Mouse (Mus musculus) stomach, embryonic 16.5 days (tissue): Measurements from ENCODE around the gene Vmn1r171. TPM values are rescaled to one million over a fixed set of nuclear protein-coding genes. Genes with fewer than 3 reads are reported as not detected.
"Not testable (repeated sequence)": the region's sequence is repeated elsewhere in the genome, so short reads cannot be mapped to it uniquely, and the experiment has no call there.

Experiments used
- ATAC-seq: fragments of 200-750 bp; cut with Nextera tagmentation; 2 replicates; pipeline ENCODE4 v1.8.0; 2017; ENCODE audit warnings: moderate number of reproducible peaks, moderate TSS enrichment; ENCODE audit not compliant: insufficient read depth, low FRiP score
- H3K27ac ChIP-seq: fragments of 300-500 bp; sonication (generic); 2 replicates; pipeline ENCODE4 v1.5.1; 2014; ENCODE audit warnings: low read length
- H3K27me3 ChIP-seq: fragments of 300-500 bp; sonication (generic); 2 replicates; pipeline ENCODE4 v1.6.1; 2014; ENCODE audit warnings: low read length, control low read depth, mixed read lengths; ENCODE audit not compliant: control insufficient read depth, insufficient read depth
- H3K36me3 ChIP-seq: fragments of 300-500 bp; sonication (generic); 2 replicates; pipeline ENCODE4 v1.6.1; 2014; ENCODE audit warnings: low read length; ENCODE audit not compliant: control insufficient read depth, insufficient read depth
- H3K4me1 ChIP-seq: fragments of 300-500 bp; sonication (generic); 2 replicates; pipeline ENCODE4 v1.6.1; 2014; ENCODE audit warnings: low read length, control low read depth, mixed read lengths; ENCODE audit not compliant: control insufficient read depth, insufficient read depth
- H3K4me2 ChIP-seq: fragments of 300-500 bp; sonication (generic); 2 replicates; pipeline ENCODE4 v1.6.1; 2014; ENCODE audit warnings: low read depth, low read length, mixed read lengths
- H3K4me3 ChIP-seq: fragments of 300-500 bp; sonication (generic); replicated peaks from 2 replicates; pipeline ENCODE4 v1.5.1; 2014; ENCODE audit warnings: mild to moderate bottlenecking, low read length
- H3K9ac ChIP-seq: fragments of 300-500 bp; sonication (generic); 2 replicates; pipeline ENCODE4 v1.6.1; 2014; ENCODE audit warnings: low read length
- H3K9me3 ChIP-seq: fragments of 300-500 bp; sonication (generic); replicated peaks from 2 replicates; pipeline ENCODE4 v1.6.1; 2016; ENCODE audit warnings: low read length, control low read depth; ENCODE audit not compliant: control insufficient read depth
- WGBS: fragments of 180-500 bp; shearing (Covaris S2); extraction: QIAGEN DNeasy Blood & Tissue Kit; methylation state at CpG from one replicate; pipeline ENCODE4 v1.1.7; 2014; 5-methylcytosine and 5-hydroxymethylcytosine counted together
- polyA plus RNA-seq: library from polyadenylated mRNA; unstranded; fragments of >200 nt; fragmentation: Nextera tagmentation; extraction: Ambion mirVana; gene quantifications from 2 replicates; pipeline ENCODE4 v1.2.1, GENCODE M21; 2015

The Vmn1r171 gene
- polyA plus RNA-seq: not detected in 2 replicates

GRCm38 (mm10) chr7:23630422-23630821 lies at the start of gene Vmn1r171:
Gene Vmn1r171 (plus strand): TSS chr7:23630722.
- Histone ChIP-seq H3K9me3 (no peaks in the 10 kb centered on the region), H3K27ac (no peak within 1 kb of the TSS)
- ATAC-seq: no peak

GRCm38 (mm10) chr7:23605875-23606274 lies 24.6 kb upstream of the Vmn1r171 start, which contains the start of gene Vmn1r170:
Gene Vmn1r170 (plus strand): TSS chr7:23606175.
- not testable (repeated sequence) for H3K4me1 ChIP-seq, H3K27ac ChIP-seq, H3K27me3 ChIP-seq, H3K36me3 ChIP-seq, H3K4me2 ChIP-seq, H3K9ac ChIP-seq, H3K9me3 ChIP-seq, H3K4me3 ChIP-seq, ATAC-seq
- 29% methylated on average over 1 of the region's 1 CpGs for WGBS

More at GRCm38 (mm10) chr7:23630422-23630821, at the start of gene Vmn1r171:
- Histone ChIP-seq H3K27me3 (no peaks in the 10 kb centered on the region), H3K4me1 (no peaks in the 10 kb centered on the region), H3K4me3 (no peak within 1 kb of the TSS), H3K4me2 (no peak within 1 kb of the TSS), H3K9ac (no peak within 1 kb of the TSS), H3K36me3 (no peaks in the 10 kb centered on the region)

GRCm38 (mm10) chr7:23658016-23658415 lies 27.5 kb downstream of the Vmn1r171 start, which contains the start of gene Vmn1r172:
Gene Vmn1r172 (plus strand): TSS chr7:23658316.
- no peaks in the 10 kb centered on the region for H3K4me1 ChIP-seq
- 71% methylated on average over 2 of the region's 2 CpGs for WGBS
- ATAC-seq: no peak

More at GRCm38 (mm10) chr7:23658016-23658415, 27.5 kb downstream of the Vmn1r171 start, which contains the start of gene Vmn1r172:
- no peak within 1 kb of the TSS for H3K4me2 ChIP-seq
- H3K27ac ChIP-seq: no peak within 1 kb of the TSS
- H3K36me3 ChIP-seq: no peaks in the 10 kb centered on the region
- H3K4me3 ChIP-seq: no peak within 1 kb of the TSS
- H3K9ac ChIP-seq: no peak within 1 kb of the TSS
- H3K27me3 ChIP-seq: no peaks in the 10 kb centered on the region
- no peaks in the 10 kb centered on the region for H3K9me3 ChIP-seq

Other genes starting within 250 kb of the Vmn1r171 start
- gene Nlrp5, start 244.8 kb upstream of the Vmn1r171 start, polyA plus RNA-seq: not detected in 2 replicates
- not detected in 2 replicates for gene Vmn1r167, start 123.5 kb upstream of the Vmn1r171 start, polyA plus RNA-seq
- gene Vmn1r168, start 91.0 kb upstream of the Vmn1r171 start, polyA plus RNA-seq: not detected in 2 replicates
- gene Vmn1r169, start 55.2 kb upstream of the Vmn1r171 start, polyA plus RNA-seq: not detected in 2 replicates
- not detected in 2 replicates for gene Vmn1r170, start 24.5 kb upstream of the Vmn1r171 start, polyA plus RNA-seq
- not detected in 2 replicates for gene Vmn1r172, start 27.6 kb downstream of the Vmn1r171 start, polyA plus RNA-seq
- gene Vmn1r173, start 70.0 kb downstream of the Vmn1r171 start, polyA plus RNA-seq: not detected in 2 replicates
- not detected in 2 replicates for gene Vmn1r174, start 121.5 kb downstream of the Vmn1r171 start, polyA plus RNA-seq
- not detected in 2 replicates for gene Vmn1r175, start 179.9 kb downstream of the Vmn1r171 start, polyA plus RNA-seq
- gene Vmn1r176, start 206.7 kb downstream of the Vmn1r171 start, polyA plus RNA-seq: not detected in 2 replicates
- not detected in 2 replicates for gene Vmn1r177, start 235.7 kb downstream of the Vmn1r171 start, polyA plus RNA-seq